Mouse (Mus musculus) ES-E14 (cell line): ENCODE measurements around the gene Zcchc9.

ENCODE experiments used
- HCFC1 ChIP-seq: IDR thresholded peaks from 2 replicates; pipeline ENCODE4 v1.6.1; 2012; ENCODE audit warnings: low read length, inconsistent platforms, borderline replicate concordance; ENCODE audit not compliant: insufficient read depth
- MAFK ChIP-seq: IDR thresholded peaks from 2 replicates; pipeline ENCODE4 v1.6.1; 2014; ENCODE audit warnings: mild to moderate bottlenecking, low read depth, low read length, inconsistent platforms; ENCODE audit not compliant: insufficient read depth
- ZC3H11A ChIP-seq: IDR thresholded peaks from 2 replicates; pipeline ENCODE4 v1.6.1; 2012; ENCODE audit warnings: low read depth, mild to moderate bottlenecking, inconsistent platforms, low read length, borderline replicate concordance

GRCm38 (mm10) chr13:91759791-91760190 lies 47.7 kb downstream of the Zcchc9 start:
- TF ChIP-seq ZC3H11A = no peak
- TF ChIP-seq MAFK = no peak
- no peak for TF ChIP-seq HCFC1
